Mouse (Mus musculus) kidney, embryonic 15.5 days (tissue): ENCODE data around the gene Fry. TPM values are rescaled to one million over a fixed set of nuclear protein-coding genes. Genes with fewer than 3 reads are reported as not detected.

ENCODE experiments used
- ATAC-seq: fragments of 200-750 bp; cut with Nextera tagmentation; replicated peaks from 2 replicates; pipeline ENCODE4 v1.8.0; 2017; ENCODE audit warnings: moderate TSS enrichment; ENCODE audit not compliant: low FRiP score
- H3K27ac ChIP-seq: fragments of 300-500 bp; sonication (generic); 2 replicates; pipeline ENCODE4 v1.5.1; 2015; ENCODE audit warnings: mild to moderate bottlenecking, inconsistent platforms
- H3K27me3 ChIP-seq: fragments of 300-500 bp; sonication (generic); 2 replicates; pipeline ENCODE4 v1.6.1; 2015; ENCODE audit warnings: inconsistent platforms
- H3K36me3 ChIP-seq: fragments of 300-500 bp; sonication (generic); 2 replicates; pipeline ENCODE4 v1.6.1; 2015; ENCODE audit warnings: inconsistent platforms
- H3K4me1 ChIP-seq: fragments of 300-500 bp; sonication (generic); 2 replicates; pipeline ENCODE4 v1.6.1; 2015; ENCODE audit warnings: inconsistent platforms
- H3K4me2 ChIP-seq: fragments of 300-500 bp; sonication (generic); 2 replicates; pipeline ENCODE4 v1.6.1; 2015; ENCODE audit warnings: moderate library complexity, mild to moderate bottlenecking, inconsistent platforms
- H3K4me3 ChIP-seq: fragments of 300-500 bp; sonication (generic); replicated peaks from 2 replicates; pipeline ENCODE4 v1.5.1; 2015; ENCODE audit warnings: mild to moderate bottlenecking, inconsistent platforms
- H3K9ac ChIP-seq: fragments of 300-500 bp; sonication (generic); 2 replicates; pipeline ENCODE4 v1.6.1; 2015; ENCODE audit warnings: mild to moderate bottlenecking, inconsistent platforms
- H3K9me3 ChIP-seq: fragments of 300-500 bp; sonication (generic); replicated peaks from 2 replicates; pipeline ENCODE4 v1.6.1; 2016; ENCODE audit warnings: inconsistent platforms
- WGBS: fragments of 180-500 bp; shearing (Covaris S2); methylation state at CpG from one replicate; pipeline ENCODE4 v1.1.7; 2015; ENCODE audit warnings: mixed read lengths; 5-methylcytosine and 5-hydroxymethylcytosine counted together
- polyA plus RNA-seq: library from polyadenylated mRNA; unstranded; fragments of >200 nt; fragmentation: Nextera tagmentation; extraction: Ambion mirVana; gene quantifications from 2 replicates; pipeline ENCODE4 v1.2.1, GENCODE M21; 2015

The Fry gene
- polyA plus RNA-seq, 1 experiment from 2014 or later: 8.3 TPM

GRCm38 (mm10) chr5:150263656-150264055 is 145.2 kb downstream of the Fry start:
- WGBS: 70% methylated on average over 6 of the region's 6 CpGs
- no peak overlapping the region for H3K27ac ChIP-seq
- H3K36me3 ChIP-seq: no peaks in the 10 kb centered on the region

GRCm38 (mm10) chr5:150265005-150265404 is 146.6 kb downstream of the Fry start:
- Histone ChIP-seq H3K36me3 (no peaks in the 10 kb centered on the region), H3K4me2 (no peak overlapping the region), H3K4me1 (peaks cover 34% of the 10 kb centered on the region), H3K27ac (no peak overlapping the region), H3K4me3 (no peak overlapping the region), H3K9me3 (0 out of 2 replicates have a peak, but pooled peaks cover 4% of the 10 kb centered on the region), H3K27me3 (no peaks in the 10 kb centered on the region), H3K9ac (no peak overlapping the region)
- ATAC-seq: no peak
- 36% methylated on average over 1 of the region's 1 CpGs for WGBS

More at GRCm38 (mm10) chr5:150263656-150264055, 145.2 kb downstream of the Fry start:
- no peaks in the 10 kb centered on the region for H3K27me3 ChIP-seq
- ATAC-seq: no peak
- no peak overlapping the region for H3K4me3 ChIP-seq
- 0 out of 2 replicates have a peak, but pooled peaks cover 3% of the 10 kb centered on the region for H3K9me3 ChIP-seq
- no peak overlapping the region for H3K9ac ChIP-seq
- no peak overlapping the region for H3K4me2 ChIP-seq
- peaks cover 45% of the 10 kb centered on the region for H3K4me1 ChIP-seq

- Histone ChIP-seq H3K27ac (no peak overlapping the region), H3K4me3 (no peak overlapping the region), H3K27me3 (no peaks in the 10 kb centered on the region), H3K4me2 (no peak overlapping the region), H3K9me3 (0 out of 2 replicates have a peak, but pooled peaks cover 4% of the 10 kb centered on the region), H3K36me3 (no peaks in the 10 kb centered on the region), H3K9ac (no peak overlapping the region), H3K4me1 (peaks cover 34% of the 10 kb centered on the region)
- 39% methylated on average over 2 of the region's 2 CpGs for WGBS
- no peak for ATAC-seq
These were observed 147.5 kb downstream of the Fry start for GRCm38 (mm10) chr5:150265953-150266352.

- Histone ChIP-seq H3K27ac (no peak overlapping the region), H3K9ac (no peak overlapping the region), H3K27me3 (no peaks in the 10 kb centered on the region), H3K4me1 (peaks cover 11% of the 10 kb centered on the region), H3K4me2 (no peak overlapping the region), H3K9me3 (0 out of 2 replicates have a peak, but pooled peaks cover 4% of the 10 kb centered on the region), H3K4me3 (no peak overlapping the region), H3K36me3 (no peaks in the 10 kb centered on the region)
- WGBS: 87% methylated on average over 3 of the region's 3 CpGs
- ATAC-seq: no peak
These were observed 149.8 kb downstream of the Fry start for GRCm38 (mm10) chr5:150268261-150268660.

GRCm38 (mm10) chr5:150270468-150270867 is 152.0 kb downstream of the Fry start:
- Histone ChIP-seq H3K36me3 (no peaks in the 10 kb centered on the region), H3K27ac (no peak overlapping the region), H3K9ac (no peak overlapping the region), H3K4me1 (peaks cover 3% of the 10 kb centered on the region; the same call in 1 of the 2 replicates), H3K9me3 (0 out of 2 replicates have a peak, but pooled peaks cover 4% of the 10 kb centered on the region), H3K4me3 (no peak overlapping the region), H3K27me3 (no peaks in the 10 kb centered on the region), H3K4me2 (no peak overlapping the region)
- no peak for ATAC-seq
- 71% methylated on average over 4 of the region's 4 CpGs for WGBS

- no peaks in the 10 kb centered on the region for H3K36me3 ChIP-seq
- H3K9me3 ChIP-seq: 0 out of 2 replicates have a peak, but pooled peaks cover 4% of the 10 kb centered on the region
- no peaks in the 10 kb centered on the region for H3K4me1 ChIP-seq
- no peaks in the 10 kb centered on the region for H3K27me3 ChIP-seq
- H3K9ac ChIP-seq: no peak overlapping the region
- 93% methylated on average over 9 of the region's 9 CpGs for WGBS
- no peak overlapping the region for H3K4me2 ChIP-seq
- H3K4me3 ChIP-seq: no peak overlapping the region
- no peak overlapping the region for H3K27ac ChIP-seq
- ATAC-seq: no peak
These were observed 153.7 kb downstream of the Fry start for GRCm38 (mm10) chr5:150272173-150272572.

GRCm38 (mm10) chr5:150275314-150275713 is 156.9 kb downstream of the Fry start:
- Histone ChIP-seq H3K4me3 (no peak overlapping the region), H3K9me3 (no peaks in the 10 kb centered on the region), H3K4me2 (no peak overlapping the region), H3K36me3 (no peaks in the 10 kb centered on the region), H3K27ac (no peak overlapping the region), H3K9ac (no peak overlapping the region), H3K4me1 (no peaks in the 10 kb centered on the region), H3K27me3 (no peaks in the 10 kb centered on the region)
- WGBS: 93% methylated on average over 6 of the region's 6 CpGs
- ATAC-seq: no peak

- WGBS: 75% methylated on average over 4 of the region's 4 CpGs
- ATAC-seq: no peak
These were observed 158.2 kb downstream of the Fry start for GRCm38 (mm10) chr5:150276611-150277010.

GRCm38 (mm10) chr5:150279387-150279786 is 160.9 kb downstream of the Fry start:
- Histone ChIP-seq H3K4me1 (no peaks in the 10 kb centered on the region), H3K36me3 (no peaks in the 10 kb centered on the region), H3K27me3 (no peaks in the 10 kb centered on the region), H3K4me2 (no peak overlapping the region), H3K4me3 (no peak overlapping the region), H3K9me3 (0 out of 2 replicates have a peak, but pooled peaks cover 2% of the 10 kb centered on the region), H3K27ac (no peak overlapping the region), H3K9ac (no peak overlapping the region)
- ATAC-seq: no peak
- WGBS: 89% methylated on average over 6 of the region's 6 CpGs

More at GRCm38 (mm10) chr5:150276611-150277010, 158.2 kb downstream of the Fry start:
- Histone ChIP-seq H3K4me2 (no peak overlapping the region), H3K36me3 (no peaks in the 10 kb centered on the region), H3K4me1 (no peaks in the 10 kb centered on the region), H3K9ac (no peak overlapping the region), H3K4me3 (no peak overlapping the region), H3K9me3 (0 out of 2 replicates have a peak, but pooled peaks cover 2% of the 10 kb centered on the region), H3K27ac (no peak overlapping the region), H3K27me3 (no peaks in the 10 kb centered on the region)

- H3K9me3 ChIP-seq: 0 out of 2 replicates have a peak, but pooled peaks cover 2% of the 10 kb centered on the region
- no peak overlapping the region for H3K27ac ChIP-seq
- no peaks in the 10 kb centered on the region for H3K4me1 ChIP-seq
- ATAC-seq: no peak
- WGBS: 82% methylated on average over 2 of the region's 2 CpGs
- no peaks in the 10 kb centered on the region for H3K27me3 ChIP-seq
- H3K9ac ChIP-seq: no peak overlapping the region
- H3K36me3 ChIP-seq: no peaks in the 10 kb centered on the region
- H3K4me2 ChIP-seq: no peak overlapping the region
- no peak overlapping the region for H3K4me3 ChIP-seq
These were observed 162.6 kb downstream of the Fry start for GRCm38 (mm10) chr5:150281084-150281483.

GRCm38 (mm10) chr5:150282091-150282490 is 163.6 kb downstream of the Fry start:
- ATAC-seq: no peak
- H3K9ac ChIP-seq: no peak overlapping the region
- H3K27ac ChIP-seq: no peak overlapping the region
- H3K27me3 ChIP-seq: no peaks in the 10 kb centered on the region
- H3K4me2 ChIP-seq: no peak overlapping the region
- H3K4me1 ChIP-seq: no peaks in the 10 kb centered on the region
- H3K36me3 ChIP-seq: no peaks in the 10 kb centered on the region
- WGBS: 84% methylated on average over 7 of the region's 7 CpGs
- H3K4me3 ChIP-seq: no peak overlapping the region
- H3K9me3 ChIP-seq: 0 out of 2 replicates have a peak, but pooled peaks cover 2% of the 10 kb centered on the region

GRCm38 (mm10) chr5:150287949-150288348 is 169.5 kb downstream of the Fry start:
- no peak overlapping the region for H3K4me2 ChIP-seq
- H3K4me3 ChIP-seq: no peak overlapping the region
- H3K9me3 ChIP-seq: no peaks in the 10 kb centered on the region
- H3K27me3 ChIP-seq: no peaks in the 10 kb centered on the region
- WGBS: 83% methylated on average over 7 of the region's 7 CpGs
- H3K4me1 ChIP-seq: peaks cover 6% of the 10 kb centered on the region
- ATAC-seq: no peak
- H3K27ac ChIP-seq: no peak overlapping the region
- H3K9ac ChIP-seq: no peak overlapping the region
- H3K36me3 ChIP-seq: no peaks in the 10 kb centered on the region

- ATAC-seq: no peak
- H3K4me3 ChIP-seq: no peak overlapping the region
- H3K27me3 ChIP-seq: no peaks in the 10 kb centered on the region
- WGBS: 77% methylated on average over 8 of the region's 8 CpGs
- no peaks in the 10 kb centered on the region for H3K36me3 ChIP-seq
- no peak overlapping the region for H3K27ac ChIP-seq
- peaks cover 9% of the 10 kb centered on the region for H3K4me1 ChIP-seq
- no peak overlapping the region for H3K9ac ChIP-seq
- H3K9me3 ChIP-seq: no peaks in the 10 kb centered on the region
- no peak overlapping the region for H3K4me2 ChIP-seq
These were observed 171.2 kb downstream of the Fry start for GRCm38 (mm10) chr5:150289611-150290010.
